Mouse (Mus musculus) embryonic stem cell, embryonic (primary cell): ENCODE data around the gene Hsp90aa1.
"Not testable (repeated sequence)": the region's sequence is repeated elsewhere in the genome, so short reads cannot be mapped to it uniquely, and the experiment has no call there.

Experiments
- CTCF ChIA-PET, 4 experiments: fragments of 300-600 bp in 2 of 4; fragments of 350-600 bp in 2 of 4; sonication (Branson Sonifier 250); formaldehyde crosslinking; loops; one replicate each; lab custom pipeline; 2022; ENCODE audit warnings: inconsistent platforms in 2 of 4; lab: Charles Lee
- POLR2A ChIA-PET, 4 experiments: fragments of 300-600 bp in 2 of 4; fragments of 350-600 bp in 2 of 4; sonication (Branson Sonifier 250); formaldehyde crosslinking; loops; one replicate each; lab custom pipeline; 2022; ENCODE audit warnings: antibody characterized with exemption in 4 of 4, inconsistent platforms in 1 of 4; lab: Charles Lee

Gene Hsp90aa1

GRCm38 (mm10) chr12:110706337-110707231 lies 4.1 kb upstream of the Hsp90aa1 start:
- ChIA-PET POLR2A (interaction anchor here (0.5 to 19.5 kb wide), 51 partner anchors 4 to 1005 kb away, joined by 3 to 781 read pairs (median 5); partner anchors contain the start of genes 1700001K19Rik (in 2 of the 4), Wdr20 (in 2 of the 4), Dync1h1 (in 1 of the 4) and Hsp90aa1 (in 1 of the 4)), CTCF (interaction anchor here in 3 of 4 experiments (0.5 to 1.2 kb wide), 9 partner anchors 11 to 315 kb away, joined by 3 to 6 read pairs (median 3); partner anchors contain the start of gene Wdr20 (in 1 of the 3))

- POLR2A ChIA-PET = interaction anchor here in 3 of 4 experiments (1.1 to 19.5 kb wide), 26 partner anchors 3 to 288 kb away, joined by 3 to 781 read pairs (median 26); partner anchors contain the start of genes 1700001K19Rik (in 2 of the 3), Hsp90aa1 (in 1 of the 3) and Wdr20 (in 1 of the 3)
- CTCF ChIA-PET = interaction anchor here in 1 of 4 experiments (0.6 kb wide), 1 partner anchor 123 kb away, joined by 3 read pairs; no protein-coding TSS in a partner anchor
These were observed 2.9 kb upstream of the Hsp90aa1 start for GRCm38 (mm10) chr12:110705419-110705818.

GRCm38 (mm10) chr12:110703682-110704081 lies 1.2 kb upstream of the Hsp90aa1 start:
- ChIA-PET CTCF (interaction anchor here (0.7 to 3.7 kb wide), 35 partner anchors 10 to 288 kb away, joined by 3 to 45 read pairs (median 5); partner anchors contain the start of gene Wdr20 (in 1 of the 4)), POLR2A (interaction anchor here (0.5 to 19.5 kb wide), 127 partner anchors 7 to 1113 kb away, joined by 3 to 781 read pairs (median 6); partner anchors contain the start of genes Dync1h1 (in 3 of the 4), Wdr20 (in 3 of the 4), 1700001K19Rik (in 2 of the 4) and Dio3 (in 1 of the 4))

DNA sequence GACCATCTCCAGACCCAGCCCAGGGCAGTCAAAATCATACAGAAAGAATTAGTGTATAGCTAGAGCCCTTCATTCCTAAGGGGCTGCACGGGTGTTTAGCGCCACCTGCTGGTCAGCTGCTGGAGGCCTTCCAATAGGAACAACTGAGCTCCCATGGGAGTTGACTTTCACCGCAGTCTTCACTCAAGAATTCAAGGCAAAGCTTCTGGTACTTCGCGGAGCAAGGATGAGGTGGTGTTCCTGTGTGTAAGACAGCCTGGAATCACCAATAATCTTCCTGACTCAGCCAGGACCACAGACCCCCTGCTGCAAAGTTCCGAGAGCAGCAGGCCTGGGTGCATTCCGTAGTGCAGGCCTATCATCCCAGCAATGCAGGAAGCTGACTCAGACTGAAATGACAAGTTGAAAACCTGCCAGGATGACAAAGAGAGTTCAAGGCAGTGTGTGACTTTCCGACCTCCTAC lies 512 bp upstream of the Hsp90aa1 start:
- ChIA-PET POLR2A (interaction anchor here (0.5 to 19.5 kb wide), 174 partner anchors 8 to 991 kb away, joined by 3 to 781 read pairs (median 5); partner anchors contain the start of genes Dync1h1 (in 3 of the 4), Wdr20 (in 3 of the 4), 1700001K19Rik (in 2 of the 4) and Ppp2r5c (in 2 of the 4)), CTCF (interaction anchor here (0.5 to 3.7 kb wide), 57 partner anchors 8 to 319 kb away, joined by 3 to 45 read pairs (median 4); partner anchors contain the start of gene Wdr20 (in 2 of the 4))

GRCm38 (mm10) chr12:110701363-110701762 lies 1.2 kb downstream of the Hsp90aa1 start:
- CTCF ChIA-PET = interaction anchor here (0.6 to 3.7 kb wide), 14 partner anchors 10 to 571 kb away, joined by 3 to 23 read pairs (median 4); no protein-coding TSS in a partner anchor
- POLR2A ChIA-PET = interaction anchor here (0.5 to 19.5 kb wide), 114 partner anchors 9 to 1956 kb away, joined by 3 to 781 read pairs (median 5); partner anchors contain the start of genes Wdr20 (in 3 of the 4), 1700001K19Rik (in 2 of the 4), Dync1h1 (in 1 of the 4) and Eif5 (in 1 of the 4)

DNA sequence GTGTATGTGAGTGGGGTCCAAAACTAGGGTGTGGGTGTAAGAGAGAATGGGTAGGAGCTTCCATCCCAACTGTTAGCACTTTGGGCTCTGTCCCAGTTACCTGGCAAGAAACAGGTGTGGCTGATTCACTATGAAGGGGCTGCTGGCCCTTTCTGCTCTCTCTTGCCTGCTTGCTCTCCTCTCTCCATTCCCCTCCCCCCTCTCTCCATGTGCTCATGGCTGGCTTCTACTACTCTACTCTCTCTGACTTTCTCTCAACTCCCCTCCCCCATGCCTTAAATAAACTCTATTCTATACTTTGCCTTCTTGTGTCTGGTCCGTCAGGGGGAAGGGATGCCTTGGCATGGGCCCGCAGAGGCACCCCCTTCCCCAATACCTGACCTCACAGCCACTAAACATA lies 1.8 kb downstream of the Hsp90aa1 start:
- ChIA-PET CTCF (interaction anchor here (0.6 to 3.7 kb wide), 11 partner anchors 11 to 572 kb away, joined by 3 to 23 read pairs (median 4); no protein-coding TSS in a partner anchor), POLR2A (interaction anchor here (0.5 to 19.5 kb wide), 75 partner anchors 9 to 837 kb away, joined by 3 to 781 read pairs (median 5); partner anchors contain the start of genes 1700001K19Rik (in 2 of the 4), Wdr20 (in 2 of the 4), Dync1h1 (in 1 of the 4) and Eif5 (in 1 of the 4))

- CTCF ChIA-PET = interaction anchor here in 1 of 4 experiments (0.5 kb wide), 1 partner anchor 139 kb away, joined by 3 read pairs; no protein-coding TSS in a partner anchor
These were observed 3.4 kb downstream of the Hsp90aa1 start for GRCm38 (mm10) chr12:110699171-110699547.

GRCm38 (mm10) chr12:110698523-110699170 lies 3.9 kb downstream of the Hsp90aa1 start:
- CTCF ChIA-PET = interaction anchor here in 2 of 4 experiments (0.5 to 0.8 kb wide), 3 partner anchors 11 to 139 kb away, joined by 3 read pairs; no protein-coding TSS in a partner anchor
- POLR2A ChIA-PET = interaction anchor here (0.5 to 19.5 kb wide), 35 partner anchors 8 to 842 kb away, joined by 3 to 781 read pairs (median 7); partner anchors contain the start of genes 1700001K19Rik (in 2 of the 4), Wdr20 (in 2 of the 4) and Dync1h1 (in 1 of the 4)

More at GRCm38 (mm10) chr12:110699171-110699547, 3.4 kb downstream of the Hsp90aa1 start:
- POLR2A ChIA-PET = interaction anchor here (0.6 to 19.5 kb wide), 19 partner anchors 10 to 282 kb away, joined by 3 to 781 read pairs (median 50); partner anchors contain the start of genes 1700001K19Rik (in 2 of the 4), Dync1h1 (in 1 of the 4), Mok (in 1 of the 4) and Wdr20 (in 1 of the 4)

- CTCF ChIA-PET = interaction anchor here in 1 of 4 experiments (0.6 to 0.8 kb wide), 2 partner anchors 10 to 24 kb away, joined by 3 read pairs; no protein-coding TSS in a partner anchor
- POLR2A ChIA-PET = interaction anchor here (0.5 to 19.5 kb wide), 35 partner anchors 9 to 843 kb away, joined by 3 to 781 read pairs (median 6); partner anchors contain the start of genes 1700001K19Rik (in 2 of the 4) and Wdr20 (in 2 of the 4)
These were observed 4.4 kb downstream of the Hsp90aa1 start for GRCm38 (mm10) chr12:110698080-110698479.

GRCm38 (mm10) chr12:110697457-110697856 lies 5.1 kb downstream of the Hsp90aa1 start:
- ChIA-PET POLR2A (interaction anchor here (0.5 to 19.5 kb wide), 42 partner anchors 8 to 844 kb away, joined by 3 to 781 read pairs (median 5); partner anchors contain the start of genes 1700001K19Rik (in 2 of the 4), Wdr20 (in 2 of the 4) and Zfp839 (in 1 of the 4)), CTCF (no interaction called here)

GRCm38 (mm10) chr12:110696975-110697400 lies 5.5 kb downstream of the Hsp90aa1 start:
- ChIA-PET POLR2A (interaction anchor here (0.6 to 19.5 kb wide), 36 partner anchors 8 to 482 kb away, joined by 3 to 781 read pairs (median 6); partner anchors contain the start of genes 1700001K19Rik (in 2 of the 4), Wdr20 (in 1 of the 4) and Zfp839 (in 1 of the 4)), CTCF (no interaction called here)

DNA sequence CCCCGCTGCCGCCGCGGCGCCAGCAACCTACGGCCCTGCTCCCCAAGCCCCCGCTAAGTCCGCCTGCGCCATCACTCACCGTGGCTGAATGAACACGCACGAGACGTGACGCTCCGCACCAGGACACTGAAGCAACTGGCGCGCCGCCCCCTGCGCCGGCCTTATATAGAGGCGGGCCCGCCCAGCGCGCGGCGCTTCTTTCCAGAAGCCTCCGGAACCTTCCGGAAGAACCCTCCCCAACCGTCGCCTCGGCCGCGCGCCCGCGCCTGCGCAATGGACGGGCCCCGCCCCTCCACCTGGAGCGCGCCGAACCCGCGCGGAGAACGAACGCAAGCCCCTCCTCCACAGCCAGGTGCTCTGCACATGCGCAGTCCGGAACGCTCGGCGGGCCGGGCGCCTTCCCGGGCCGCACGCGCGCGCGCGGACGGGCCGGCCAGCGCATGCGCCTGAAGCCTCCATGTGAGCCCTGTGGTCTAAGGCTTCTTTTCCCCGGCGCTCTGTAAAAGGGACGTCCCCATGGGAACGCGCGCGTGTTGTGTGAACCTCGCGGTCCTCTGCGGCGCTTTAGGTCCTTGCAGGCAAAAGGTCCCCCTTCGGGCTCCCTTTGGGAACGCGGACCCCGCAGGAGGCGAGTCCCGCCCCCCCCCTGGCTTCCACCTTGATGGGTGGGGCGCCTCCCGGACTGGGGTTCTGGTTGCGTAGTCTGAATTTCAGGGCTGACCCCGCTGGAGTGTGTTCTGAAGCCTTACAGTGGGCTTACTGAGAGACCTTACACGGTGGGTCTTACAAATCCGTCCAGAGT lies 6.2 kb downstream of the Hsp90aa1 start:
- CTCF ChIA-PET = no interaction called here
- POLR2A ChIA-PET = interaction anchor here (0.6 to 19.5 kb wide), 28 partner anchors 7 to 483 kb away, joined by 3 to 781 read pairs (median 6); partner anchors contain the start of genes 1700001K19Rik (in 2 of the 4) and Zfp839 (in 1 of the 4)

DNA sequence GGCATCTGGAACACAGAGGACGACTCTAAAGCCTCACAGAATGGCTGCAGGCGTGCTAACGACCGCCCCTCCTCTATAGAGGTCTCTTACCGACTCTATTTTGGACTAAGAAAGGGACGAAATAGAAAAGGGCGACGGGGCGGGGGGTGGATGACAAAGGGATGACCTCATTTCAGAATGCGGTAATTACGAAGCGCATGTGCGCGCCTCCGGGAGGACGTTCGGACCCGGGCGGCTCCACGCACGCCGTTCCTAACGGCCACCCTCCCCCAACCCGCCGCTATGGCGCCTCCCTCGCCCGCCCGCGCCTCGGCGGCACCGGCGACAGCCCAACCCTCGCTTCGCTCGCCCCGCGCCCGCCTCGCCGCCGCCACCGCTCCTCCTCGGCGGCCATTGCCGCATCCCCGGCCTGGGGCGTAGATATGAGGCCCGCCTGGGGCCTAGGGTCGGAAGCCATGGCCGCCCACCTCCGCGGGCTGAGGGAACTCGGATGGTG lies 6.8 kb downstream of the Hsp90aa1 start:
- ChIA-PET CTCF (no interaction called here), POLR2A (interaction anchor here in 3 of 4 experiments (0.7 to 26.2 kb wide), 15 partner anchors 8 to 842 kb away, joined by 3 to 781 read pairs (median 4); partner anchors contain the start of genes Hsp90aa1 (in 3 of the 3), 1700001K19Rik (in 1 of the 3) and Eif5 (in 1 of the 3))

DNA sequence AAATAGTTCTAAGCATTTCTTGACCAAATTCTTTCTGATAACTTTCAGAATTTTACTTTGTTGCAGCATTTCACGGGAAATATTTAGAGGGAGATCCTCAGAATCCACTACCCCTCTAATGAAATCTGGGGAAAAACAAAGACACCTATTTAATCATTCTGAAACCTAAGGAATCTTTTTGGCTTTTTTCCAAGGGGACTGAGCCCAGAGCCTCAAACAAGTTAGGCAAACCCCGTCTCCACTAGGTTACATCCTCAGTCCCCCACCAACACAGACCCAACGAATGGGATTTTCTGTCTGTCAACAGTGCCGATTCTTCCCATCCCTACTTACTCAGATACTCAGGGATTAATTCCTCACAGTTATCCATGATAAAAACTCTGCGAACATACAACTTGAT lies 9.2 kb downstream of the Hsp90aa1 start:
- CTCF ChIA-PET = not testable (repeated sequence)

More for the DNA sequence above, 9.2 kb downstream of the Hsp90aa1 start:
- POLR2A ChIA-PET = interaction anchor here in 3 of 4 experiments (1.2 to 26.2 kb wide), 8 partner anchors 10 to 102 kb away, joined by 4 to 781 read pairs (median 20); partner anchors contain the start of genes Hsp90aa1 (in 3 of the 3) and 1700001K19Rik (in 2 of the 3)
